Comparison of ENCODE assay signal across 22 mouse cellular contexts in genomic region chr9:58326477-58327180, GRCm38 (mm10). TPM values are rescaled to one million over a fixed set of nuclear protein-coding genes. Genes with fewer than 3 reads are reported as not detected.
DNase-seq lines count a peak whose midpoint lies in the region; ATAC-seq and TF ChIP-seq lines count a peak whose summit lies in the region.
"Had no signal": no experiment of that assay in that cellular context is flagged by ENCODE, and none has a peak within 500 bp of the region (broad histone marks: within the 10 kb centered on the region; RNA-seq: fewer than 3 reads in every experiment).

No protein-coding gene starts in this region.

- peak overlapping the region; percentile 41; the same call in 1 of the 2 replicates for H3K27ac ChIP-seq in hindbrain, embryonic 12.5 days
- no peak overlapping the region for H3K27ac ChIP-seq in hindbrain, embryonic 11.5 days (ENCODE audit: low read depth, low read length)
- H3K27ac ChIP-seq in forebrain, postnatal 0 days (ENCODE audit: low read depth, low read length), result 0 out of 2 replicates have a peak overlapping the region, but pooled peaks have one; percentile 40
- H3K27ac ChIP-seq: limb, embryonic 13.5 days; neural tube, embryonic 15.5 days had no signal

- H3K9ac ChIP-seq in hindbrain, embryonic 12.5 days, result no peak overlapping the region
- no peak overlapping the region for H3K9ac ChIP-seq in hindbrain, embryonic 11.5 days (ENCODE audit: low read depth, low read length)
- H3K9ac ChIP-seq in forebrain, postnatal 0 days, result no peak overlapping the region
- H3K9ac ChIP-seq: limb, embryonic 13.5 days; neural tube, embryonic 15.5 days had no signal

- intact Hi-C loops in left cerebral cortex, postnatal 36 days (cut with DNase I), result no loop called here

- no peak overlapping the region for H3K4me2 ChIP-seq in hindbrain, embryonic 12.5 days (replicated peaks)
- H3K4me2 ChIP-seq in hindbrain, embryonic 11.5 days (replicated peaks; ENCODE audit: low read depth, low read length), result no peak overlapping the region
- H3K4me2 ChIP-seq in forebrain, postnatal 0 days (ENCODE audit: low read depth), result no peak overlapping the region
- H3K4me2 ChIP-seq: limb, embryonic 13.5 days; neural tube, embryonic 15.5 days had no signal

- no peak overlapping the region for H3K4me3 ChIP-seq in hindbrain, embryonic 12.5 days
- H3K4me3 ChIP-seq in hindbrain, embryonic 11.5 days (ENCODE audit: low read depth, low read length), result no peak overlapping the region
- no peak overlapping the region for H3K4me3 ChIP-seq in forebrain, postnatal 0 days (ENCODE audit: low read depth, low read length)
- H3K4me3 ChIP-seq: limb, embryonic 13.5 days; neural tube, embryonic 15.5 days had no signal

- H3K36me3 ChIP-seq in hindbrain, embryonic 12.5 days, result no peaks in the 10 kb centered on the region
- H3K36me3 ChIP-seq in hindbrain, embryonic 11.5 days (ENCODE audit: control insufficient read depth, insufficient read depth, low read length), result no peaks in the 10 kb centered on the region
- H3K36me3 ChIP-seq in forebrain, postnatal 0 days (ENCODE audit: insufficient read depth), result no peaks in the 10 kb centered on the region
- H3K36me3 ChIP-seq: limb, embryonic 13.5 days; neural tube, embryonic 15.5 days had no signal

- H3K9me3 ChIP-seq in hindbrain, embryonic 12.5 days (replicated peaks), result no peaks in the 10 kb centered on the region
- no peaks in the 10 kb centered on the region for H3K9me3 ChIP-seq in hindbrain, embryonic 11.5 days (ENCODE audit: control insufficient read depth, low read length)
- H3K9me3 ChIP-seq in forebrain, postnatal 0 days (ENCODE audit: low read length), result no peaks in the 10 kb centered on the region
- H3K9me3 ChIP-seq: limb, embryonic 13.5 days; neural tube, embryonic 15.5 days had no signal

- TF ChIP-seq CTCF in forebrain, postnatal 0 days (IDR thresholded peaks at IDR 0.05; ENCODE audit: low read depth), result no peak

- H3K4me1 ChIP-seq in hindbrain, embryonic 12.5 days, result peaks cover 12% of the 10 kb centered on the region
- no peaks in the 10 kb centered on the region for H3K4me1 ChIP-seq in hindbrain, embryonic 11.5 days (replicated peaks; ENCODE audit: control insufficient read depth, insufficient read depth, low read length)
- 0 out of 2 replicates have a peak, but pooled peaks cover 4% of the 10 kb centered on the region for H3K4me1 ChIP-seq in forebrain, postnatal 0 days (ENCODE audit: insufficient read depth)

- peak; percentile 17; the same call in 1 of the 2 replicates for ATAC-seq in frontal cortex, adult (ENCODE audit: low TSS enrichment)
- ATAC-seq in hindbrain, embryonic 12.5 days (ENCODE audit: low FRiP score), result no peak
- ATAC-seq in hindbrain, embryonic 11.5 days (ENCODE audit: low FRiP score), result no peak
- peak; percentile 39; the same call in 1 of the 2 replicates for ATAC-seq in forebrain, postnatal 0 days
- no peak for ATAC-seq in megakaryocyte-erythroid progenitor cell, adult 5-6 weeks (replicated peaks; ENCODE audit: low FRiP score, low TSS enrichment, poor library complexity, severe bottlenecking)

- WGBS in hindbrain, embryonic 12.5 days, result 12% methylated on average over 3 of the region's 4 CpGs
- 33% methylated on average over 4 of the region's 4 CpGs for WGBS in hindbrain, embryonic 11.5 days
- WGBS in forebrain, postnatal 0 days, result 37% methylated on average over 4 of the region's 4 CpGs

- no peaks in the 10 kb centered on the region for H3K27me3 ChIP-seq in hindbrain, embryonic 12.5 days
- no peaks in the 10 kb centered on the region for H3K27me3 ChIP-seq in hindbrain, embryonic 11.5 days (ENCODE audit: control insufficient read depth, insufficient read depth, low read length)
- H3K27me3 ChIP-seq in forebrain, postnatal 0 days (ENCODE audit: insufficient read depth, low read length), result no peaks in the 10 kb centered on the region
- H3K27me3 ChIP-seq: neural tube, embryonic 15.5 days had no signal

- no peak for DNase-seq in frontal cortex, postnatal 10 days (ENCODE audit: low spot score in 2 of 2)
- no peak for DNase-seq in hindbrain, embryonic 11.5 days (ENCODE audit: low spot score)
- peak; percentile 79 for DNase-seq in MN1 (ENCODE audit: low spot score)
- no peak for DNase-seq in forebrain, postnatal 0 days
- DNase-seq in left cerebral cortex, postnatal 36 days (ENCODE audit: low spot score in 2 of 2), result no peak
- DNase-seq: B cell, adult 2 months; cerebellum, adult 11-12 months; kidney, adult 18-20 months; kidney, postnatal 4 days; lung, adult 18-20 months had no signal

RNA-seq across cellular contexts. Expression of gene Loxl1, which starts 13.6 kb away (rescaled TPM):
- 19.2 and 23.8 TPM in 2 replicates for polyA plus RNA-seq in hindbrain, embryonic 12.5 days (2016; fragmentation: Nextera tagmentation; extraction: Ambion mirVana)
- 11.0 and 11.9 TPM in 2 replicates for polyA plus RNA-seq in hindbrain, embryonic 11.5 days (2014; fragmentation: Nextera tagmentation; extraction: Ambion mirVana)
- total RNA-seq in forebrain, postnatal 0 days (2014; rRNA removed), result 6.0 and 9.4 TPM in 2 replicates
- polyA plus RNA-seq in forebrain, postnatal 0 days (2015; fragmentation: Nextera tagmentation; extraction: Ambion mirVana), result 8.0 and 9.6 TPM in 2 replicates
- not detected in 2 replicates for total RNA-seq in megakaryocyte-erythroid progenitor cell, adult 5-6 weeks (2014; fragmentation: Nextera tagmentation)
- total RNA-seq in megakaryocyte-erythroid progenitor cell, adult 5-6 weeks (2017), result not detected in 2 replicates
- 1 to 10 TPM; 2.1 to 2.7 TPM for total RNA-seq in left cerebral cortex, postnatal 36 days (2021)
- total RNA-seq: hematopoietic stem cell, adult 5-6 weeks; monocyte, adult 5-6 weeks had no signal

RNA-seq across cellular contexts. Expression of gene Tbc1d21, which starts 43.6 kb away (rescaled TPM):
- not detected in 2 replicates for polyA plus RNA-seq in hindbrain, embryonic 12.5 days (2016; fragmentation: Nextera tagmentation; extraction: Ambion mirVana)
- polyA plus RNA-seq in hindbrain, embryonic 11.5 days (2014; fragmentation: Nextera tagmentation; extraction: Ambion mirVana), result not detected in 2 replicates
- not detected in 2 replicates for total RNA-seq in forebrain, postnatal 0 days (2014; rRNA removed)
- not detected in 2 replicates for polyA plus RNA-seq in forebrain, postnatal 0 days (2015; fragmentation: Nextera tagmentation; extraction: Ambion mirVana)
- not detected in 2 replicates for total RNA-seq in megakaryocyte-erythroid progenitor cell, adult 5-6 weeks (2014; fragmentation: Nextera tagmentation)
- total RNA-seq in megakaryocyte-erythroid progenitor cell, adult 5-6 weeks (2017), result not detected in 2 replicates
- not detected for total RNA-seq in left cerebral cortex, postnatal 36 days (2021)
- total RNA-seq: adrenal gland, postnatal 4 days; ES-E14; gastrocnemius, adult 8-10 months; hematopoietic stem cell, adult 5-6 weeks; monocyte, adult 5-6 weeks had no signal
- polyA plus RNA-seq: cortical plate, adult 2 months; limb, embryonic 13.5 days; neural tube, embryonic 15.5 days; urinary bladder, adult 2 months had no signal

Comparison
In these comparisons a context has a peak if more than half of its experiments do, and no peak if none do; other contexts are left out.
1. ATAC-seq: peak in frontal cortex, adult (single experiment) and forebrain, postnatal 0 days (single experiment); none in hindbrain, embryonic 12.5 days (single experiment), hindbrain, embryonic 11.5 days (single experiment) and megakaryocyte-erythroid progenitor cell, adult 5-6 weeks (single experiment).